Mouse (Mus musculus) yolk sac, embryonic 10.5 days (tissue): ENCODE results near the gene Bak1.

Source experiments
- DNase-seq: peaks from one replicate; pipeline ENCODE4 v3.0.0-alpha.2; 2017; ENCODE audit warnings: low spot score

The Bak1 gene

GRCm38 (mm10) chr17:27021076-27021475 lies 7.7 kb downstream of the Bak1 start:
- DNase-seq, result no peak

DNA sequence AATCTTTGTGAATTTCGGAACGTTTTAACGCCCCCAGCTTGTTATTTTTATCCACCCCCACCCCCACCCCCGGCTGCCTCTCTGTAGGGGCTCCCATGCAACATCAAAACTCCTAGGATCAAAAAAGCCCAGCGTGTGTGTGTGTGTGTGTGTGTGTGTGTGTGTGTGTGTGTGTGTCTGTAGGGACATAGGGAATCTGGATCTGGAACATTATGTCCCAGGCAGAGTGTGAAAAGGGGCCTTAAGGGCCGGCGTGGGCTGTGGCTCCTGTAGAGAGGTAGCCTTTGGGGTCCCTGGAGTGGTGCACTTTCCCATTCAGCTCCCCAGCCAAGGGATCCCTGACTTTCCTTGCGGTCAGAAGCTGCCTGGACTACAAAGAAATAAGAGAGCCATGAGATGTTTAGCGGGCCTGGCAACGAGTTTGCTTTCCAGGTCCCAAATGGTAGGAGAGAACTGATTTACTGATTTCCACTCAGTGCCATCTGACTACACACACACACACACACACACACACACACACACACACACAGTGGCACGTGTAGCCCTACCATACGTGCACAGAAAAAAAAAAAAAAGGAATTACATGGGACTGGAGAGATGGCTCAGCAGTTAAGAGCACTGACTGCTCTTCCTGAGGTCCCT lies 10.1 kb downstream of the Bak1 start:
- no peak for DNase-seq

DNA sequence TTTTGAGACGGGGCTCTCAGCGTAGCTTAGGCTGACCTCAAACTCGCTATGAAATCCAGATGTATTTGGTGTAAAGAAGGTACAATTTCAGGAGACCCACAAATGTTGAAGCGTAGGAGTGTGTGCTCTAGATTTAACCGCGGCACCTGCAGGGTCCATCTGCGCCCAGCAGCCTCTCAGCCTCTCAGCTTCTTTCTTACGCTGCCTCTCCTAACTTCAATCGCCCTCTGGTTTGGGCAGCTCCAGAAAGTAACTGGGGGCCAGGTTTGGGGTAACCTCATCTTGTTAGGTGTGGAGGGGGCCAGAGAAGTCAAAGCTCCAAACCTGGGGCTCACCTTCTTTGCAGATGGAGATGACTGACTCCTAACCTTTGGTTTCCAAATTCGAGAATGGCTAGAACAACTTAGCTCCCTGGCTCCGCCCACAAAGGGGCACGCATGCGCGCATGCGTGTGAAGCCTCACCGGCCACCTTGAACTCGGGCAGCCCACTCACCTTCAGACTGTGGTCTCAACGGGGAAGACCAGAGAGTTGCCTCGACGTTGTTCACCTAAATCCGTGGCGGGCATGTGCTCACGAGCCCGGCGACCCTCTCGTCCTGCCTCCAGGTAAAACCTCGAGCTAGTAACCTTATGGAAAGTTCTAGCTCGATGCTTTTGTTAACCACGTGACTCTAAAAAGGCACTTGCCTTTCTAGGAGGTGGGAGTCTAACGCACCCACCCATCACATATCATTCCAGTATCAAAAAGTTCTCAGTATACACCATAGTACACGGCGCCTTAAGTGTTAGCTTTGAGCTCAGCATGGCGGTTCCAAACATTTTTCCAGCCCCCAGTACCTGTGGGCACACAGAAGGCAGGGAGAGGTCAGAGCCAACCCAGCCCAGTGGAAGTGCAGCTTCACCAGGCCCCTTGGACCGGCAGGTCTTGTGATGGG lies 11.0 kb downstream of the Bak1 start:
- DNase-seq, result peak; percentile 87

- no peak for DNase-seq
Measured at GRCm38 (mm10) chr17:27012909-27013308, 15.9 kb downstream of the Bak1 start.

GRCm38 (mm10) chr17:27011998-27012672 lies 16.7 kb downstream of the Bak1 start:
- no peak for DNase-seq

DNA sequence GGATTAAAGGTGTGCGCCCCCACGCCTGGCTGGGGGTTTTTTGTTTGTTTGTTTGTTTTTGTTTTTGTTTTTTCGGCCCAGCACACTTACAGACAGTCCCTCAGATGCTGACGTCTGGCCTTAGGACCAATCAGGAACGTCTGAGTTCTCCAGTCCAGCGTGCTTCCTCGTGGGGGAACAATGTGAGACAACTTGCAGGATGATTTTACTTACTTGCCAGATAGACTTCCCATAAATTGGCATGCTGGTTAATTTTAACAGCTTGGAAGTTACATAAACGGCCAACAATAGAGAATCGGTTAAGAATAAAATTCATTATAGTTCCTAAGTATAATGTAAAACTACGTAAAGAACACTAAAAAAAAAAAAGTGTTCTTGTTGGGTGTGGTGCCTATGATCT lies 17.6 kb downstream of the Bak1 start:
- no peak for DNase-seq

DNA sequence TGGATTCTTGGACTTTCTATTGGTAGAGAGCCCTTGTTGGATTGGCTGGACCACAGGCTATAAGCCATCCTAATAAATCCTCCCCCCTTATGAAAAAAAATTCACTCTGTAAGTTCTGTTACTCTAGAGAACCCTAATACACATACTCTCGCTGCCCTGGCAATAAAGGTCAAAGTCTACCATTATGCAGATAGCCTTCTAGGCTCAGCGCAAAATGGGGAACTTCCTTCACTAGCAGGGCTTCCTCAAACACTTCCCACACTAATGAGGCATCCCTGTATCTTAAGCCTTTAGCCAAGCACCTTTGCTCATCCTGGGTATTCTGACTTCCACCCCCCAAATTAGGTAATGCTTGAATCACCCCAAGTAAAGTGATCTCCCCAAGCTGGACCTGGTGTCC lies 20.5 kb downstream of the Bak1 start:
- no peak for DNase-seq

- DNase-seq, result no peak
Measured at GRCm38 (mm10) chr17:27005644-27006043, 23.2 kb downstream of the Bak1 start.

GRCm38 (mm10) chr17:27004903-27005485 lies 23.8 kb downstream of the Bak1 start:
- DNase-seq, result no peak

DNA sequence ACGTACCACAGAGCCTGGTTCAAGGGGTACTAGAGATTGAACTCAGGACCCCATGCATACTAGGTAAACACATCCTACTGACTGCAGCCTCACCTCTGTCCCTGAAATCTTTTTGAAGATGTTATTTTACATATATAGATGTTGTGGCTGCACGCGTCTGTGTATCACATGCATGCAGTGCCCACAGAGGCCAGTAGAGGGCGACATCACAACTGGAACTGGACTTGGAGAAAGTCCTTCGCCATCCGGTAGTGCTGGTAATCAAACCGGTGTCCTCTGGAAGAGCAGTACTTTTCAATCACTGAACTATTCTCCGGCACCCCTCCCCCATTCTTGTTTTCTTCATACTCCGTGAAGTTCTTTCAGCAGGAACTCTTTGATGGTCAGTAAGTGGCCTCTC lies 24.4 kb downstream of the Bak1 start:
- DNase-seq, result peak; percentile 20

DNA sequence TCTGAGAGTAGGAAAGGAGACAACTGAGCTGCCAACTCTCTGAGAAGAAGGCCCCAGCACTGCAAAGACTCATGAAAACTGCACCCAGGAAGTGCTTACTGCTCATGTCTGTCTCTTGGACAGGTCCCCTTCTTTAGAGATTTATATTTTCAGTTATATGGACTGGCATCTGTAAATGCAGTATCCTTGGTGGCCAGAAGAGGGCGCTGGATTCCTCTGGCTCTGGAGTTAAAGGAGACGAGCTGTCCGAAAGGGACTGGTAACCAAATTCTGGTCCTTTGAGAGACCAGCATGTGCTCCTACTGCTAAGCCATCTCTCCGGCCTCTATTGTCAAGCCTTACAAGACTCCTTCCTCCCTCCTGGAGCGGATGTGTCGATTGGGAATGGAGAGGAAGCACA lies 26.9 kb downstream of the Bak1 start:
- no peak for DNase-seq

- DNase-seq, result no peak
Measured at GRCm38 (mm10) chr17:27001151-27001550, 27.7 kb downstream of the Bak1 start.

DNA sequence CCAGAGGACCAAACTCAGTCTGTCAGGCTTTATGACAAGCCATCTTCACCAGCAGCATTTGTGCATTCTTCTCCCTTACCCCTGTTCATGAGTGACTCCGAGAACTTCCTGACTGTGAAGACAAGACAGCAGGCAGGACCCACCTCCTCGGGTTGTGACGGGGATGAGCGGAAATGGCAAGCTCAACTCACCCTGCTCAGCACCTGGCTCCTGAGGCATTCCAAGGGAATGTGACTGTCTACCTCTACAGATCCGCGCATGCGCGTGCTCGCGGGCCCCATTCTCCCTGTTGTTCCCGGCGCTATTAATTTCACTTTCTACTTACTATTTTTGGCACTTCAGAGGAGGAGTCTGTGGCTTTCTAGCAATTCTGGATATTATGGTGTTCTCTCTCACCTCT lies 28.8 kb downstream of the Bak1 start:
- DNase-seq, result no peak

DNA sequence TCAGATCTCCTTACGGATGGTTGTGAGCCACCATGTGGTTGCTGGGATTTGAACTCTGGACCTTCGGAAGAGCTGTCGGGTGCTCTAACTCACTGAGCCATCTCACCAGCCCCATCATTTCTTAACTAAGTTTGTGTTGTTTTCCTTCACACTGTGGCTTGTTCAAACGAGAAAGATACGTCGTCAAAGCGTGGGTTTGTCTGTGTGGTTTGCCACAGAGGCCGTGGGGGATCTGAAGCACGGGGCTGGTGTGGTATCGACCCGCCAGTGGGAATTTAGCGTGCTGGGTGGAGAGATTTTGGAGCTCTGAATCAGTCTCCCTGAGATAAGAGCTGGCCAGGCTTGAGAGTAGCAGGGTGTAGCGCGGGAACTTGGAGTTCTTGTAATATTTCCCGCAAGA lies 30.5 kb downstream of the Bak1 start:
- no peak for DNase-seq

DNA sequence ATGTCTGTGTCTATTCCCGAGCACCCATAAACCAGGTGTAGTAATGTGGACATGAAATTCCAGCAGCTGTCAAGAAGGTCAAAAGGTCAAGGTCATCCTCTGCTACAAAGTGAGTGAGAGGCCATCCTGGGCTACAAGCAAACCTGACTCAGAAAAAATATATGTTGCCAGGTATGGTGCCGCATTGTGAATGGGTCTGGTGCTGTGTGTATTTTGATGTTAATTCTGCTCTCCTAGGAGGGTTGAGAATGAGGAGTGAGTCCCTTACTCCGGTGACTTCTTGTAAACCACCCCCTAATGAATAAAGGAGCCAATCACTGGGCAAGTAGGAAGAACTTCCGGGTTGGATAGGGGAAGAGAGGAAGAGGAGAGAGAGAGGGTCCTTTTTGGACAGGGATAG lies 31.1 kb downstream of the Bak1 start:
- DNase-seq, result no peak

- DNase-seq, result no peak
Measured at GRCm38 (mm10) chr17:26995562-26995961, 33.2 kb downstream of the Bak1 start.

GRCm38 (mm10) chr17:26995006-26995405 lies 33.8 kb downstream of the Bak1 start:
- DNase-seq, result no peak

DNA sequence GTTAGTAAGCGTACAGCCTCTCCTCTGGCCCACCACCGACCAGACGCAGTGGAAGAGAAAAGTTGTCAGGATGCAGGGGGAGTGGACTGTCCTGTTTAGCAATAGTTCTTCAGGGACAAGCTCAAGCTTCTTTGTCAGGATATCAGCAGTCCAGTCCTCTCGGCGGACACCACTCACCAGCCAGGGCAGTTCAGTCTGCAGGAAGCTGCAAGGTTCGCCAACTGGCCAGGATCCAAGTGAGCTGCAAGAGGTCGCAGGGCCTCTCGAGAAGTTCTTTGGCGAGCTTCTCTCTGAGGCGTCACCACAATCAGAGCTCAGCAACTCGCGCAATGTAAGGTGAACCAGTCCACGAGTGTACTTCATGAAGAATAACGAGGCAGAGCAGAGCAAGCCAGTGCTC lies 34.4 kb downstream of the Bak1 start:
- no peak for DNase-seq

DNA sequence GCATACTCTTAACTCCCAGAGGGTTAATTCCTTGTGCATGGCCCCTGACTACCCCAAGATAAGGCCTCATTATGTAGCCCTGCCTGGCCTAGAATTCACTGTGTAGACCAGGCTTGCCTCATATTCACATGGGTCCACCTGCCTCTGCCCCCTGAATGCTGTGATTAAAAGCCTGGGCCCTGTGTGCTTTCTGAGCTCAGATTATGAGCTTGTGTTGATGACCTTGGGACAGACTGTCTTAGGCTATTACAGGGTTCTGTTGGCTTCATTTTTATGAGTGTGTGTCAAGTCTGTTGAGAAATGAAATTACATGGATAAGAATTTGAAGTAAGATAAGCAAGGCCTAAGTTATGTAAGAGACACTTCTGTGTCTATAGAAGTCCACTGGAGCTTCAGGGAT lies 38.3 kb downstream of the Bak1 start:
- DNase-seq, result no peak

DNA sequence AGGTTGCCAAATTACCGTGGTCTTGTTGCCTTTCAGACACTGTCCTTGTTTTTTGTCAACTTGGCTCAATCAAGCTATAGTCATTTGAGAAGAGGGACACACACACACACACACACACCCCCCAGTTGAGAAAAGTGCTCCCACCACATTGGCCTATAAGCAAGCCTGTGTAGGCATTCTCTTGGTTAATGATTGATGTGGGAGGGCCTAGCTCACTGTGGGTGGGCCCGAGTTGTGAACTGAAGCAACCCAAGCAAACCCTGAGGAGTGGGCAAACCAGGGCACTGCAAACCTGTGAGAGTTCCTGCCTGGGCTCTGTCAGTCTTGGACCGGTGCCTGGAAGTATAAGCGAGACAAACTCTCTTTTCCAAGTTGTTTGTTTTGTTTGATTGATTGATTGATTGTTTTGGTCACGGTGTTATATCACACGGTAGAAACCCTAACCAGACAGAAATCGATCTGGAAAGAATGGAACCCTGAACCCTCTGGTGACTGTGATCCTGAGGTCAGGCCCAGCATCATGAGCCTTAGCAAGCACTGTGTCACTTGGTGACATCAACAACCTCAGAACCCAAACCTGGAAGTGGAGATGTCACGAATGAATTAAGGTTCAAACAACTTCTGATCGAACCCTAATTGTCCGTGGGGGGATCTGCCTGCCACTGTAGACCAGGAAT lies 43.2 kb downstream of the Bak1 start:
- DNase-seq, result peak; percentile 17

DNA sequence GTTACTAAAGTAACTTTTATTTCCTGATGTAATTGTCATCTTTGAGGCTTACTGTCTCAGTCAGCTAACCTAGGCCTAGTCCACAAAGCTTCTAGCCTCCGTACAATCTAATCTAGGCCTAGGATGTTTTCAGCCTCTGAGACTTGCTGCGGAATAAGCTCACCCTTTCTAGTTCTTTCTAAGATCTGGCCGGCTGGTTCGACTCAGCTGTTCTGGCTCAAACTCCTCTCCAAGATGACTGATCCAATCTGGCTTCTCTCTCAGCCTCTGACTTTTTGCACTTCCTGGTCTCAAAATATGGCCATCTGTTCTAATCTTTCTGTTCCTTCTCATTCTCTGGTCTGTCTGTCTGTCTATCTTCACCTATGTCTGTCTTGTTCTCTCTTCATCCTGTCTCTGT lies 45.4 kb downstream of the Bak1 start:
- DNase-seq, result no peak

DNA sequence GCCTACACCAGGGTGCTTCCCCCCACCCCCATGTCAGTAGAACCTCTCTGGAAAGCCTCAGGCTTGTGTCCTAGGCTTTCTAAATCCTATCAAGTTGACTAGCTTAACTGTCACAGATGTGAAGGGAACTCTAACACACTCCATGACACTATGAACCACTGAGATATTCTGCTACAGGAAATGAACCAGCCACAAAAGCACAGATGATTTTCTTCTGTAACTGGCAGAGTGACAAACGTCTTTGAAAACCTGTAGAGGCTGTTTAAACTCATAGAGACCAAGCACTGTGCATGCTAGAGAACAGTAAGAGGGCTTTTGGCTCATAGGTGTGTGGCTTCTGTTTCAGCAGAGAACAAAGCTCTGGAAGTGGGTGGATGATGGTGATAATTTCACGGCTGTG lies 47.8 kb downstream of the Bak1 start:
- DNase-seq, result no peak
